ENCODE assay signal across 8 mouse cellular contexts in the genomic region with DNA sequence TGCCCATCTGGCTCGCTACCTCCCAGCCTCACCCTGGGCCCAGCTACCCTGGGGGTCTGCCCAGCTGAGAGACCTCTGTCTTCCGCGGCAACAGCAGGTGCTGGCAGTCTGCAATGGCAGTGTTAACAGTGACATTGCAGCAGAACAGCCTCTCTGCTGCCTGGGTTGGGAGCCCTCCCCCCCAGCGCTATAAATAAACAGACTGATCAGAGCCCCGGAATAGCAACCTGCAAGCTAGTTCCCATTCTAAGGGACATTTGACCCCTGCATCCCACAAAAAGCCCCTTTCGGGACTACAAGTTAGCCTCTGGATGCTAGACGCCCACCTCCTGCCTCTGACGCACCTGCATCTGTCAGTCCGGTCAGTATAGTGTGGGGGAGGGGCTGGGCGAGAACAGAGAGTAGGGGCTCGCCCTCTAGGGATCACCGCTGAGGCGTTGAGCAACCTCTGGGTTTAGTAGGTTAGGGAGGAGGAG. TPM values are rescaled to one million over a fixed set of nuclear protein-coding genes. Genes with fewer than 3 reads are reported as not detected.
DNase-seq lines count a peak whose midpoint lies in the region; ATAC-seq and TF ChIP-seq lines count a peak whose summit lies in the region.

A gene (minus strand): TSS at position 158 of the 476 bp plus-strand sequence.

- H3K27me3 ChIP-seq in C2C12 (ENCODE audit: control insufficient read depth, insufficient read depth, insufficient read length): no peaks in the 10 kb centered on the region
- H3K27me3 ChIP-seq in intestine, postnatal 0 days (replicated peaks; ENCODE audit: control insufficient read depth, insufficient read depth, low read length): 0 out of 2 replicates have a peak, but pooled peaks cover 2% of the 10 kb centered on the region
- no peaks in the 10 kb centered on the region for H3K27me3 ChIP-seq in midbrain, embryonic 14.5 days (ENCODE audit: control insufficient read depth, insufficient read depth, low read length)

- H3K9ac ChIP-seq in intestine, postnatal 0 days (ENCODE audit: low read depth, low read length): no peak within 1 kb of the TSS
- peak within 1 kb of the TSS; percentile 38 for H3K9ac ChIP-seq in midbrain, embryonic 14.5 days (replicated peaks; ENCODE audit: low read length)

- H3K36me3 ChIP-seq in C2C12 (ENCODE audit: control insufficient read depth, insufficient read depth): no peaks in the 10 kb centered on the region
- no peaks in the 10 kb centered on the region for H3K36me3 ChIP-seq in intestine, postnatal 0 days (ENCODE audit: control insufficient read depth, insufficient read depth)
- no peaks in the 10 kb centered on the region for H3K36me3 ChIP-seq in midbrain, embryonic 14.5 days (ENCODE audit: control insufficient read depth, insufficient read depth, low read length)

- WGBS in intestine, postnatal 0 days: 7% methylated on average over 13 of the region's 13 CpGs
- 6% methylated on average over 13 of the region's 13 CpGs for WGBS in midbrain, embryonic 14.5 days

- peak within 1 kb of the TSS; percentile 54 for H3K4me2 ChIP-seq in intestine, postnatal 0 days (replicated peaks; ENCODE audit: low read depth)
- H3K4me2 ChIP-seq in midbrain, embryonic 14.5 days (ENCODE audit: low read length): peak within 1 kb of the TSS; percentile 44

- no peak for TF ChIP-seq CTCF in C2C12 (IDR thresholded peaks at IDR 0.05; ENCODE audit: control insufficient read depth, insufficient read depth, insufficient read length)
- no peak for TF ChIP-seq CTCF in intestine, postnatal 0 days (IDR thresholded peaks at IDR 0.05; ENCODE audit: low read depth)

- no peak within 1 kb of the TSS for H3K4me3 ChIP-seq in C2C12 (ENCODE audit: insufficient read depth, poor library complexity, severe bottlenecking)
- peak within 1 kb of the TSS; percentile 14; the same call in 1 of the 2 replicates for H3K4me3 ChIP-seq in intestine, postnatal 0 days (ENCODE audit: low read depth, low read length)
- H3K4me3 ChIP-seq in midbrain, embryonic 14.5 days (replicated peaks; ENCODE audit: low read depth, low read length): 0 out of 2 replicates have a peak within 1 kb of the TSS, but pooled peaks have one; percentile 11

- peak; percentile 68 for DNase-seq in cerebellum, adult 11-12 months
- DNase-seq in embryo, embryonic 10 days (ENCODE audit: low spot score): peak; percentile 57
- peak; percentile 95 for DNase-seq in heart, adult 11 months
- DNase-seq in midbrain, embryonic 14.5 days: peak; percentile 51
- peak; percentile 67 for DNase-seq in thymus, postnatal 4 days

- peaks cover 8% of the 10 kb centered on the region for H3K4me1 ChIP-seq in intestine, postnatal 0 days (replicated peaks; ENCODE audit: control insufficient read depth, insufficient read depth, low read length)
- H3K4me1 ChIP-seq in midbrain, embryonic 14.5 days (ENCODE audit: control insufficient read depth, insufficient read depth, low read length): peaks cover 9% of the 10 kb centered on the region

- no peaks in the 10 kb centered on the region for H3K79me2 ChIP-seq in C2C12 (ENCODE audit: control insufficient read depth, insufficient read depth)

- no peaks in the 10 kb centered on the region for H3K79me3 ChIP-seq in C2C12 (ENCODE audit: low read depth)

- no peaks in the 10 kb centered on the region for H3K9me3 ChIP-seq in intestine, postnatal 0 days (ENCODE audit: control insufficient read depth)
- H3K9me3 ChIP-seq in midbrain, embryonic 14.5 days (ENCODE audit: control insufficient read depth, low read length): no peaks in the 10 kb centered on the region

- no peak within 1 kb of the TSS for H3ac ChIP-seq in C2C12 (ENCODE audit: control insufficient read depth, insufficient read length, low read depth)

- ATAC-seq in cerebellum, adult (ENCODE audit: insufficient number of reproducible peaks, low FRiP score, low TSS enrichment): no peak
- no peak for ATAC-seq in intestine, postnatal 0 days
- no peak for ATAC-seq in midbrain, embryonic 14.5 days (ENCODE audit: low FRiP score, low TSS enrichment)

- no peak within 1 kb of the TSS for H3K27ac ChIP-seq in intestine, postnatal 0 days (ENCODE audit: low read depth, low read length)
- no peak within 1 kb of the TSS for H3K27ac ChIP-seq in midbrain, embryonic 14.5 days (replicated peaks; ENCODE audit: low read depth, low read length)

TF ChIP-seq in C2C12, 6 proteins besides CTCF, POLR2A, EP300 and RAD21:
- no peak for TF ChIP-seq FOSL1 (IDR thresholded peaks at IDR 0.05; ENCODE audit: insufficient read depth, low read length, poor library complexity, severe bottlenecking)
- TF ChIP-seq MYOD1 (IDR thresholded peaks at IDR 0.05; ENCODE audit: control insufficient read depth, insufficient read length, low read depth): peak; percentile 21

RNA-seq across cellular contexts. Expression of the gene that starts here (rescaled TPM):
- polyA plus RNA-seq in C2C12 (2012; fragmentation: generic; extraction: Trizol): not detected
- polyA plus RNA-seq in intestine, postnatal 0 days (2015; fragmentation: Nextera tagmentation; extraction: Ambion mirVana): not detected in 2 replicates
- polyA plus RNA-seq in midbrain, embryonic 14.5 days (2014; fragmentation: Nextera tagmentation; extraction: Ambion mirVana): 0.51 and 1.5 TPM in 2 replicates
